Mouse (Mus musculus): Measurements from ENCODE around the gene Timm44.

GRCm38 (mm10) chr8:4249213-4249612 is 26.5 kb downstream of the Timm44 start:
- TF ChIP-seq CTCF (IDR thresholded peaks at IDR 0.05; ENCODE audit: insufficient read depth, low read length): no peak
- TF ChIP-seq POLR2A (IDR thresholded peaks at IDR 0.05; ENCODE audit: borderline replicate concordance, extremely low read depth, low read depth, low read length): no peak

Measured in lung, adult 2 months (tissue).